Mouse (Mus musculus) lung, postnatal 0 days (tissue): ENCODE results near the gene Slc41a2.

Experiments
- CTCF ChIP-seq: IDR thresholded peaks from 2 replicates; pipeline ENCODE4 v1.5.1; 2016; ENCODE audit warnings: antibody characterized with exemption, mild to moderate bottlenecking
- EP300 ChIP-seq: IDR thresholded peaks from 2 replicates; pipeline ENCODE4 v1.6.1; 2016; ENCODE audit warnings: antibody characterized with exemption, mild to moderate bottlenecking, control low read depth

DNA sequence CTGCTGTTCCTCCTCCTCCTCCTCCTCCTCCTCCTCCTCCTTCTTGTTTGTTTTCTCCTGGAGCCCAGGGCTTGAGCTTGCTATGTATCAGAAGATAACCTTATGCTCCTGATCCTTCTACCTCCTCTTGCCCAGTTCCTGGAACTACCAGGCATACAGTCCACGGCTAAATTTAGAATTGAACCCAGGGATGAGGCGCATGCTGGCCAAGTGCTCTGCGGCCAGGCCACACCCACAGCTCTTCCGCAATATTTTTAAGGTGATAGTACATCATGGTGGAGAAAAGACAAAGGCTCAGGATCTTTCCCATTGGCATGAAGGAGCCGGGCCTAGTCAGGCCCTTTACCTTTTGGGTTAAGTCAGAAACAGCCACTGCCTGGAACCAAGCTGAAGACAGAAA lies 139.0 kb downstream of the Slc41a2 start:
- TF ChIP-seq CTCF (no peak), EP300 (no peak)
